Mouse (Mus musculus) adrenal gland, postnatal 25 days (tissue): ENCODE data around the gene P2ry10b. TPM values are rescaled to one million over a fixed set of nuclear protein-coding genes. Genes with fewer than 3 reads are reported as not detected.

Source experiments
- DNase-seq: peaks from one replicate; pipeline ENCODE4 v3.0.0; 2021; ENCODE audit warnings: mixed read lengths
- long read RNA-seq: library from polyadenylated mRNA; stranded (forward); transcript quantifications from one replicate; pipeline ENCODE4 v2.0.0, GENCODE M21; 2021
- total RNA-seq: library from RNA; stranded (reverse); gene quantifications from 2 replicates; pipeline ENCODE4 v1.2.3, GENCODE M21; 2021

The P2ry10b gene
- total RNA-seq: 1.8 and 2.0 TPM in 2 replicates
- long read RNA-seq, partial matches to known transcripts: 0 of 2 reads
- long read RNA-seq, other reads (novel, unspliced or antisense): 1 of 2 reads

DNA sequence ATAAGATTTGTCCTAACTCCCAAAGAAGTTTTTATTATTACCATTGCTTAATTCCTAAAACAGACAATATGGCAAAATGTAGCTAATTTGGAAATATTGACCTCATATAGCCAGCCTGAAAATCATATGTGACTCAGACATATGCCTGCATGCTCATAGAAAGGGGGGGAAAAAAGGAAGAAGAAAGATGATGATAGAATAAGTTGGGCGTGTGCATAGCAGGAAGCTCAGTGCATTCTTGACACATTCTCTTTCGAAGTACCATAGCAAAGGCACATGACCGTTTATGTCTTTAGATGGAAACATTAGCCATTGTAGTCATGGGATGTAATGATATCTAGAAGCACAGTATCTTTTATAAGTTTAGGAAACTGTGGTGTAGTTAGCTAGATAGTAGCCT is at the start of gene P2ry10b:
Gene P2ry10b, plus strand, starts transcription at position 247 of the 400 bp plus-strand sequence.
- DNase-seq: no peak

DNA sequence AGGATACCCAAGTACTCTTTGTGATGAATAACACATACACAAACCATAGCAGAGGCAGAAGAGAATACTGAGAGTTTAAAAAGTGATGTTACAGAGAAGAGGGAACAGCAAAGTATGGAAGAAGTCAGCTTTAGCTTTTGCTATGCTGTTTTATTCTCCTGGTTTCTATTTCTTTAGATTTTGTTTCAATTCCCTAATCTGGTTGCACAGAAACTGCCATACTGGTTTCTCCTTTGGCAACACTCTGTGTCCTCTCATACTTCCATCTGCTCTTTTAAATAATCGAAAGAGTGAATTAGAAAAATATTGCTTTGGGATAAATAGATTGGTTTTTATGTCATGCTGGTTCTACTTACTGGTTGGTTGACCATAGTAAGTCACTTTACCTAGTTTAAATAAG is 32.4 kb upstream of the P2ry10b start:
- no peak for DNase-seq

DNA sequence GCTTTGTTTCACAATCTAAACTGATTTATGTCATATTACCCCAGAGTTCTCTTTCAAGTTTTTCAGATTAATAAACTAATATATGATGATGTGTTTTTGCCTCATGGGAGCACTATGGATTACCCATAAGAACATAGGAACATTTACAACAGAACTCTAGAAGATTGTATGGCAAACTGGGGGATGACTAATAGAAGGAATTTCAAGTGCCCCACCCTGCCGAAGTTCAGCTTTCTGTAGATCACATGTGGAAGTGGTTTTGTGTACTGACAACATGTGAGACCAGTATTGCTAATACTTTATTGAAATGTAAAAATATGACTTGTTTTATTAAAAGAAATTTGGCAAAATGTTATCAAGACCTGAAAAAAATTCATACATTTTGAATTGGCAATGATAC is 31.7 kb upstream of the P2ry10b start:
- DNase-seq: no peak

DNA sequence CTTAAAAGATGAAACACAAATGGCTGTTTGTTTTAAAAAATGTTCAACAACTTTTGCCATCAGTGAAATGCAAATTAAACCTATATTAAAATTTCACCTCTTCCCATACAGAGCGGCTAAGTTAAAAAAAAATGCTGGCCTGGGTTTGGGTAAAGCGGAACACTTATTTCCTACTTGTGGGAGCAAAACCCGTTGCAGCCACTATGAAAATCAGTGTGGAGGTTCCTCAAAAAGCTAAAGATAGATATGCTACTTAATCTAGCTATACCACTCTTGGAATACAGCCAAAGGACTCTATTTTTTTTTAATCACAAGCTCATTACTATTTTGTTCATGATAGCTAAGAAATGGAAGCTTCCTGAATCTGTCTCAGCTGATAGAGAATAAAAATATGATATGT is 5.5 kb upstream of the P2ry10b start:
- DNase-seq: no peak

DNA sequence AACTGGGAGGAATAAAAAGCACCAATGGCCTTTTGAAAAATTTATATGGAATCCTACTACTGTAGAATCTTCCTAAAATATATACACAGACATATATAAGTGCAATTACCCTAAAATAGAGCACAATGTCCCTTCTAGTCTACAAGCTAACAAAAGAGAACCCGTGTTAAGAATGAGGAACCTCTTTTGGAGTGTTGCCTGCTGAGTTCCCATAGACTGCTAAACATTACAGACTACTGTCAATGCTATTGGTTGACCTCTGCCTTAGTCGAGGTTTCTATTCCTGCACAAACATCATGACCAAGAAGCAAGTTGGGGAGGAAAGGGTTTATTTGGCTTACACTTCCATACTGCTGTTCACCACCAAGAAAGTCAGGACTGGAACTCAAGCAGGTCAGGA is 4.8 kb upstream of the P2ry10b start:
- no peak for DNase-seq

DNA sequence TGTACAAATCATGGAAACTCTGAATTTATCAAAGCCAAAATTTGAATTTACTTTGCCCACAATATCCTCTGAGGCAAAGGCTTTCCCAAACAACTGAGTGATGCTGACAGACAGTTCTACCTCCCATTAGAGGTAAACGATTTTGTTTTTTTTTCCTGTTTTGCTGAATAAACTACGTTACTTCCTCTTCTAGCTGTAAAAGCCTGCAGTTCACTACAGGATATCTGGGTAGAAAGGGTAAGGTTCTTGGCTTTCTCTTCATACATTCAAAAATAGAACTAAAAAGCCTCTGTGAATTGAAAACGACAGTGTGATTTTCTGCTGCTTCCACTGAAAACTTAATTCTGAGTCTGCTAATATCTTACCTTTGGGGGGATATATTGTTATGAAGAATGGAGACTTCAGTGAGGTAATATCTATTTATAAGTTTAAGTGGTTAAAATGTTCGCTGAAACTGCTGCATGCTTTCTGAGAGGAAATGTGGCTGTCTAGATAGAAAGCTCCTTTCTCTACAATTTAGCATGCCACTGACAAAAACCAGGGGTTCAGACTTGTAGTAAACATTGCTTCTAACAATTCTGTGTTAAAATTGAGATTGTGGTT is 765 bp downstream of the P2ry10b start:
- DNase-seq: no peak

DNA sequence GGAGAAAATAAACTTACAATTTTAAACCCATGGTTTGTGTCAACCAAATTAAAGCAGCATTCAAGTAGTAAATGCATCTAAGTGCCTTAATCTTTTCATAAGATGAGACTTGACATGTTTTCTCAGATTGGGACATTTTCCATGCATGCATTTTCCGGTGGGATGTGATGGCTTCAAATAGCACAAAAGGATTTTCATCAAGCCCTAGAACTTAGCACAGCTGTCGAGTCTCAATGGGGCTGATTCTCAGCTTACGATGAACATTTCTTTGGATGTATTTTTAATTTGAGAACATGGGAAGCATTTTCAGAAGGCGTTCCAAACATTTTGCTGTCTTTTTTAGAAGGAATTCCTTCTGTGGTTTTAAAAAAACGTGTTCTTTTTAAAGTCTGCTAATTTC is 1.3 kb downstream of the P2ry10b start:
- DNase-seq: no peak

DNA sequence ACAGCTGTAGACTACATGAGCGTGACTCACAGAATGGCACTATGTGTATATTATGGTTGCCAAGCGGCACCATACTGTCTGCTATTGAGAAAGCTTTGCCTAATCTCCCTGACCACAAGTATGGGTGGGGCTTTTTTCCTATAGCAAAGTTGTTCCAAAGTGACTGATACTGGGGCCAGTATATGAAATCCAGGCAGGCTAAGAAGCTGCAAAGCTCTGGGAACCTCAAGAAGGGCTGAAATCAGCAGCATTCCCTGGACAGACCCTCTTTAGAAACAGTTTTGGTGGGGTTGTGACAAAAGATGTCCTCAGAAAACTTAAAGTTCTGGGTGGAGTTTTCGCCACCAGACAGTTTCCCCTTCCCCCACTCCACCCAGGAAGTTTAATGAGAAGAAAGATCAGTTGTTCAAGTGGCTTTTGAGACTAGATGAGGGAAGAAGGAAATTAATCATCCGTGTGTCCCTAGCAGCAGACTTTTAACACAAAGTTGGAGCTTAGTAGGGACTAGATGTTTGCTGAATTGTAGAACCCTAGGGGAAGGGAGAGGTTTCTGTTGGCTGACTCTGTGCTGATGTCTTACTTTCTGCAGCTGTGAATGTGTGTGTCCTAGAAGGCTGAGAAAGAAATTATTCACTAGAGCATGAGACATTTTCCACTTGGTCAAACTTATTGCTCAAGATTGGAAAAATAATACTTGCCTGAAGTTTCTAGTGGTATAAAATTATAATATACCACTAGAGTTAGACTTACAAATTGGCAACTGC is 2.2 kb downstream of the P2ry10b start:
- DNase-seq: no peak

DNA sequence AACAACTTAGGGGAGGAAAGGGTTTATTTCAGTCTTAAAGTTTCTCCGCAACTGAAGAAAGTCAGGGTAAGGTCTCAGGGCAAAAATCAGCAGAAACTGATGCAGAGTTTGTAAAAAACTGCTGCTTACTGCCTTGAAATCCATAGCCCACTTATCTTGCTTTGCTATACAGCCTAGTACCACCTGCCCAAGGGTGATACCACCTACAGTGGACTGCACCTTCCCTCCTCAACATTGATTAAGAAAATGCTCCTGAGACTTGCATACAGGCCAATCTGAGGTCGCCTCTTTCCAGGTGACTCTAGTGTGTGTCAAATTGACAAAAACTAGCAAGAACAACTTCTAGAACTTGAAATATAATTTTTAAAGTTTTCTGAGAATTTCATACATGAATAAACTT is 7.3 kb downstream of the P2ry10b start:
- no peak for DNase-seq

DNA sequence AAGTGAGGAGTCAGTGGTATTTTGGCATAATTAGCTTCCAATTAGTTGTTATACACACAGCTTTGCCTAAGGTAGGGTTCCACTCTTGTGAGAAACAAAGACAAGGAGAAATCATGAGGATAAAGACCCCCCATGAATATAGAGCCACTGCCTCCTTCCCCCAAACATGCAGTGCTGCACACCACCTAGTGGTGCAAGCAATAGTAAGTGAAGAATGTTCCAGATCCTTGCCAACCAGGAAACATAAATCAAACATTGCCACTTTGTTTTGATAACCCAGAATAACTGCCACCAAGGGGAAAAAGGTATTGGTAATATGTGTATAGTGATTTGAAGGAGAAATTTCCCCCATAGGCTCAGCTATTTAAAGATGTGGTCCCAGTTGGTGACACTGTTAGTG is 11.8 kb downstream of the P2ry10b start:
- no peak for DNase-seq

DNA sequence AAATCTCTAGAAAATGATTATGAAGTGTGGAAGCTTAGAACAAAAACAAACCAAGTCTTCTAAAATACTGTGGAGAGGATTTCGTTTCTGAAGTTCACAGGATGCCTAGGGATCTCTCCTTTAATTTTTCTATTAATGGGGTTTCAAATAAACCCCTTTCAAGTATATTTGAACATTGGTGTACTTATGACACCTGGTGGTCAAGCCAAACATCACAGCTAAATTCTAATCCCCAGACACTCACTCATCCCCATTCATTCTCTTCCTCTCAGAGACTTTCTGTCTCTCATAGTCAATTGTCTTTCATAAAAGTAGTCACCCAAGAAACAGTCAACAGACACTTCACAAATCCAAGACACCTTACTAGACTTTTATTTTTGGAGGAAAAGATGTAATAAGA is 19.6 kb downstream of the P2ry10b start:
- DNase-seq: no peak

DNA sequence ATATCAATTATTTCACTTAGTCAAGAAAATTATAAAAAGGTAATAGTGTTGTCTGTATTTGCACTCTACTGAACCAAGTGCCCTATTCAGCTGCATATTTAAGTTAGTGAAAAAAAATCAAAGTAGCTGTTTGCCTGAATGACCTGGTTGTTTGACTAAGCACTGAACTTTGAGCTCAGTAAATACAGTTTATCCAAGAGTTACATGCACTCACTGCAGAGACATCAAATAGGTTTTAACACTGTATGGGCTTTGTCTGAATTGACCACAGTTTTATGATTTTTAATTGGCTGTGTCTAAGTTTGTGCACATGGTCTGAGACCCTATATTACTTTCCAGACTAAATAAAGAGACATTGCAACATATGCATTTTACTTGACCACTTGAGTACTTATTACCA is 20.4 kb downstream of the P2ry10b start:
- no peak for DNase-seq

DNA sequence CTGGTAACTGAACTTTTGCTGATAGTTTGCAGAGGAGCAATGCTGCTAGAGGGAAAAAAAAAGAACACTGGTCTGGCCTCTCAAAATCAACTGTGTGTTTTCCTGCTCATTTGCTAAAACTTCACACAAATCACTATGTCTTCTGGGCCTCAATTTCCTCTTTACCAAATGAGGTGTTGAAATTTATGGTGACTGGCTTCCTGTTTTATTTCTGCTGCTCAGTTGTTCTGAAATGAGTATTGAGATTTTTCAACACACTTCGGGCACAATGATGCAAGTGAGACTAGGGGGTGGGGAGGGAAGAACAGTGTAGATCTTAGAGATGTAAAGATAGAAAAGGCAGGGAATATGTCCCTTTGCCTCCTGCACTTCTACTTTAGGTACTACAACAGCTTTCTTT is 30.0 kb downstream of the P2ry10b start:
- DNase-seq: no peak

DNA sequence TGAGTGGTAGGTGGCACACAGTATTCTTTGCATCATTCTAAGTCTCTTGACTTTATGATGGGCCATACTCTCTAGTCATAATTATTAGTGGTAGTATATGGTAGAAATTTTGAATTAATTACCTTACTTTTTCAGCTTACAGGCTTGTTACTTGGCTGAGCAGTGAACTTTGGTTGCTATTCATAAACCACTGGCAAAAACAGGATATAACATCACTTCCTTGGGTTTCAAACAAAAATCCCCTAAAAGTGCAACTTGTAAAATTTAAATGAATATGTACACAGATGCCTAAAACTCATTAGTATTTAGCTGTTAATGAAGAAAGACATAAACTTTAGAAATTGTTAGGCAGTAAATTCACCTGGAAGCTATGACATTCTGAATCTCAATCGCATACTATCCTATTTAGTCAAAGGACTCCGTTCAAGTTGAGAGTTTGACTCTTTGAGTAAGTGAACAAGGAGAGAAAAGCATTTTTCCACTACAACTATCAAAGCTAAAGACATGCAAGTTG is 68.9 kb downstream of the P2ry10b start:
- no peak for DNase-seq

Other genes with a start within 250 kb of the P2ry10b start
- gene Lpar4, start 228.3 kb upstream of the P2ry10b start, total RNA-seq: 1.4 and 2.0 TPM in 2 replicates
- gene P2ry10, start 60.4 kb upstream of the P2ry10b start, total RNA-seq: not detected in 2 replicates
- not detected in 2 replicates for gene Gpr174, start 107.0 kb downstream of the P2ry10b start, total RNA-seq